8 mouse cellular contexts compared by ENCODE assay signal in genomic region chr5:134932903-134933276, GRCm38 (mm10). TPM values are rescaled to one million over a fixed set of nuclear protein-coding genes. Genes with fewer than 3 reads are reported as not detected.
DNase-seq lines count a peak whose midpoint lies in the region; ATAC-seq lines count a peak whose summit lies in the region.

No protein-coding gene starts in this region.

- H3K27ac ChIP-seq in embryonic facial prominence, embryonic 15.5 days (replicated peaks) = no peak overlapping the region
- H3K27ac ChIP-seq in heart, embryonic 14.5 days (replicated peaks in 1 of 2; ENCODE audit: control insufficient read depth in 1 of 2, insufficient read depth in 1 of 2, low read depth in 2 of 2, low read length in 2 of 2) = peak overlapping the region in 1 of 2 experiments; percentile 45; a peak in 1 of 4 replicates
- peak overlapping the region; percentile 98 for H3K27ac ChIP-seq in liver, embryonic 16.5 days (ENCODE audit: low read length)
- no peak overlapping the region for H3K27ac ChIP-seq in neural tube, embryonic 13.5 days (replicated peaks)

- 45% methylated on average over 9 of the region's 9 CpGs for WGBS in embryonic facial prominence, embryonic 15.5 days
- WGBS in heart, embryonic 14.5 days = 45% methylated on average over 9 of the region's 9 CpGs
- 38% methylated on average over 9 of the region's 9 CpGs for WGBS in liver, embryonic 16.5 days (ENCODE audit: insufficient replicate concordance)
- 52% methylated on average over 9 of the region's 9 CpGs for WGBS in neural tube, embryonic 13.5 days

- DNase-seq in CD8-positive naive resting alpha-beta T cell, adult 2 months (ENCODE audit: low read depth in 2 of 2, low spot score in 2 of 2) = peak; percentile 51 to 66
- DNase-seq in adrenal gland, postnatal 25 days = peak; percentile 46
- DNase-seq in kidney, postnatal 10 days = peak; percentile 77
- peak; percentile 74 for DNase-seq in thymus, postnatal 0 days (ENCODE audit: low spot score)

- peak overlapping the region; percentile 77 for H3K9ac ChIP-seq in embryonic facial prominence, embryonic 15.5 days
- H3K9ac ChIP-seq in heart, embryonic 14.5 days (ENCODE audit: low read length) = peak overlapping the region; percentile 73
- peak overlapping the region; percentile 91 for H3K9ac ChIP-seq in liver, embryonic 16.5 days (ENCODE audit: low read depth, low read length)
- peak overlapping the region; percentile 75 for H3K9ac ChIP-seq in neural tube, embryonic 13.5 days

- peaks cover 17% of the 10 kb centered on the region; the same call in 1 of the 2 replicates for H3K4me1 ChIP-seq in embryonic facial prominence, embryonic 15.5 days
- peaks cover 2 to 3% of the 10 kb centered on the region in 2 experiments; a peak in 1 of 4 replicates for H3K4me1 ChIP-seq in heart, embryonic 14.5 days (ENCODE audit: control insufficient read depth in 2 of 2, insufficient read depth in 2 of 2, low read length in 2 of 2)
- H3K4me1 ChIP-seq in liver, embryonic 16.5 days (ENCODE audit: control insufficient read depth, low read depth, low read length) = peaks cover 17% of the 10 kb centered on the region
- peaks cover 7% of the 10 kb centered on the region; the same call in 1 of the 2 replicates for H3K4me1 ChIP-seq in neural tube, embryonic 13.5 days (replicated peaks)

- H3K4me3 ChIP-seq in embryonic facial prominence, embryonic 15.5 days (replicated peaks) = peak overlapping the region; percentile 71
- H3K4me3 ChIP-seq in heart, embryonic 14.5 days (ENCODE audit: control insufficient read depth in 1 of 2, insufficient read depth in 1 of 2, low read depth in 1 of 2, low read length in 2 of 2) = peak overlapping the region; percentile 65 to 66
- peak overlapping the region; percentile 89 for H3K4me3 ChIP-seq in liver, embryonic 16.5 days (ENCODE audit: low read depth, low read length)
- H3K4me3 ChIP-seq in neural tube, embryonic 13.5 days = peak overlapping the region; percentile 58

- no peak for ATAC-seq in embryonic facial prominence, embryonic 15.5 days (ENCODE audit: insufficient number of reproducible peaks, low FRiP score, low TSS enrichment, low read depth)
- ATAC-seq in heart, embryonic 14.5 days (ENCODE audit: insufficient number of reproducible peaks, insufficient read depth, low FRiP score, low read depth) = no peak; the same call in 1 of the 2 replicates
- ATAC-seq in liver, embryonic 16.5 days (ENCODE audit: low read depth) = peak; percentile 41
- ATAC-seq in neural tube, embryonic 13.5 days (ENCODE audit: low read depth) = peak; percentile 21; the same call in 1 of the 2 replicates

- no peaks in the 10 kb centered on the region for H3K9me3 ChIP-seq in embryonic facial prominence, embryonic 15.5 days (replicated peaks)
- H3K9me3 ChIP-seq in heart, embryonic 14.5 days (ENCODE audit: control insufficient read depth, low read length) = no peaks in the 10 kb centered on the region
- H3K9me3 ChIP-seq in liver, embryonic 16.5 days (replicated peaks; ENCODE audit: control insufficient read depth, low read length) = no peaks in the 10 kb centered on the region
- no peaks in the 10 kb centered on the region for H3K9me3 ChIP-seq in neural tube, embryonic 13.5 days

- H3K36me3 ChIP-seq in embryonic facial prominence, embryonic 15.5 days = no peaks in the 10 kb centered on the region
- 0 out of 2 replicates have a peak, but pooled peaks cover 3% of the 10 kb centered on the region for H3K36me3 ChIP-seq in heart, embryonic 14.5 days (ENCODE audit: control insufficient read depth, insufficient read depth, low read length)
- H3K36me3 ChIP-seq in liver, embryonic 16.5 days (ENCODE audit: control insufficient read depth, insufficient read depth) = peaks cover 4% of the 10 kb centered on the region; the same call in 1 of the 2 replicates
- no peaks in the 10 kb centered on the region for H3K36me3 ChIP-seq in neural tube, embryonic 13.5 days

- H3K4me2 ChIP-seq in embryonic facial prominence, embryonic 15.5 days (replicated peaks) = peak overlapping the region; percentile 94
- peak overlapping the region; percentile 98 for H3K4me2 ChIP-seq in heart, embryonic 14.5 days (ENCODE audit: low read length)
- H3K4me2 ChIP-seq in liver, embryonic 16.5 days (ENCODE audit: low read depth, low read length) = peak overlapping the region; percentile 87
- H3K4me2 ChIP-seq in neural tube, embryonic 13.5 days = peak overlapping the region; percentile 95

- H3K27me3 ChIP-seq in embryonic facial prominence, embryonic 15.5 days = no peaks in the 10 kb centered on the region
- H3K27me3 ChIP-seq in heart, embryonic 14.5 days (ENCODE audit: control insufficient read depth, insufficient read depth, low read length) = no peaks in the 10 kb centered on the region
- peaks cover 6% of the 10 kb centered on the region; the same call in 1 of the 2 replicates for H3K27me3 ChIP-seq in liver, embryonic 16.5 days (ENCODE audit: control insufficient read depth, insufficient read depth, low read depth, low read length)
- 0 out of 2 replicates have a peak, but pooled peaks cover 3% of the 10 kb centered on the region for H3K27me3 ChIP-seq in neural tube, embryonic 13.5 days

RNA-seq across cellular contexts. Expression of gene Mettl27, which starts 0.7 kb away (rescaled TPM):
- total RNA-seq in adrenal gland, postnatal 25 days (2021) = 24.9 and 39.9 TPM in 2 replicates
- polyA plus RNA-seq in embryonic facial prominence, embryonic 15.5 days (2015; fragmentation: Nextera tagmentation; extraction: Ambion mirVana) = 20.1 and 20.4 TPM in 2 replicates
- polyA plus RNA-seq in heart, embryonic 14.5 days (2014; fragmentation: Nextera tagmentation; extraction: Ambion mirVana) = 11.1 and 12.0 TPM in 2 replicates
- polyA plus RNA-seq in liver, embryonic 16.5 days (2015; fragmentation: Nextera tagmentation; extraction: Ambion mirVana) = 20.8 and 25.3 TPM in 2 replicates
- 8.8 and 9.0 TPM in 2 replicates for polyA plus RNA-seq in neural tube, embryonic 13.5 days (2015; fragmentation: Nextera tagmentation; extraction: Ambion mirVana)
- polyA plus RNA-seq in thymus, postnatal 0 days (2015; fragmentation: Nextera tagmentation; extraction: Ambion mirVana) = 19.9 and 29.5 TPM in 2 replicates

RNA-seq across cellular contexts. Expression of gene Cldn4, which starts 13.8 kb away (rescaled TPM):
- total RNA-seq in adrenal gland, postnatal 25 days (2021) = not detected in 2 replicates
- 40.7 and 52.1 TPM in 2 replicates for polyA plus RNA-seq in embryonic facial prominence, embryonic 15.5 days (2015; fragmentation: Nextera tagmentation; extraction: Ambion mirVana)
- polyA plus RNA-seq in heart, embryonic 14.5 days (2014; fragmentation: Nextera tagmentation; extraction: Ambion mirVana) = 0.85 TPM in 1 of 2 replicates, not detected in the other
- polyA plus RNA-seq in liver, embryonic 16.5 days (2015; fragmentation: Nextera tagmentation; extraction: Ambion mirVana) = 0.28 and 0.71 TPM in 2 replicates
- polyA plus RNA-seq in neural tube, embryonic 13.5 days (2015; fragmentation: Nextera tagmentation; extraction: Ambion mirVana) = 0.38 and 0.85 TPM in 2 replicates
- 32.6 and 35.4 TPM in 2 replicates for polyA plus RNA-seq in thymus, postnatal 0 days (2015; fragmentation: Nextera tagmentation; extraction: Ambion mirVana)

RNA-seq across cellular contexts. Expression of gene Cldn13, which starts 17.6 kb away (rescaled TPM):
- total RNA-seq in adrenal gland, postnatal 25 days (2021) = not detected in 2 replicates
- polyA plus RNA-seq in embryonic facial prominence, embryonic 15.5 days (2015; fragmentation: Nextera tagmentation; extraction: Ambion mirVana) = 0.16 TPM in 1 of 2 replicates, not detected in the other
- 0.31 and 0.63 TPM in 2 replicates for polyA plus RNA-seq in heart, embryonic 14.5 days (2014; fragmentation: Nextera tagmentation; extraction: Ambion mirVana)
- polyA plus RNA-seq in liver, embryonic 16.5 days (2015; fragmentation: Nextera tagmentation; extraction: Ambion mirVana) = 258 and 277 TPM in 2 replicates
- 0.29 and 0.49 TPM in 2 replicates for polyA plus RNA-seq in neural tube, embryonic 13.5 days (2015; fragmentation: Nextera tagmentation; extraction: Ambion mirVana)
- polyA plus RNA-seq in thymus, postnatal 0 days (2015; fragmentation: Nextera tagmentation; extraction: Ambion mirVana) = 4.1 and 5.0 TPM in 2 replicates

RNA-seq across cellular contexts. Expression of gene Tmem270, which starts 26.4 kb away (rescaled TPM):
- total RNA-seq in adrenal gland, postnatal 25 days (2021) = not detected in 2 replicates
- not detected in 2 replicates for polyA plus RNA-seq in embryonic facial prominence, embryonic 15.5 days (2015; fragmentation: Nextera tagmentation; extraction: Ambion mirVana)
- polyA plus RNA-seq in heart, embryonic 14.5 days (2014; fragmentation: Nextera tagmentation; extraction: Ambion mirVana) = not detected in 2 replicates
- polyA plus RNA-seq in liver, embryonic 16.5 days (2015; fragmentation: Nextera tagmentation; extraction: Ambion mirVana) = 0.09 and 0.12 TPM in 2 replicates
- not detected in 2 replicates for polyA plus RNA-seq in neural tube, embryonic 13.5 days (2015; fragmentation: Nextera tagmentation; extraction: Ambion mirVana)
- polyA plus RNA-seq in thymus, postnatal 0 days (2015; fragmentation: Nextera tagmentation; extraction: Ambion mirVana) = not detected in 2 replicates

RNA-seq across cellular contexts. Expression of gene Cldn3, which starts 53.1 kb away (rescaled TPM):
- total RNA-seq in adrenal gland, postnatal 25 days (2021) = 1.0 and 2.2 TPM in 2 replicates
- polyA plus RNA-seq in embryonic facial prominence, embryonic 15.5 days (2015; fragmentation: Nextera tagmentation; extraction: Ambion mirVana) = 39.7 and 50.9 TPM in 2 replicates
- polyA plus RNA-seq in heart, embryonic 14.5 days (2014; fragmentation: Nextera tagmentation; extraction: Ambion mirVana) = 0.53 and 2.2 TPM in 2 replicates
- 2.6 and 4.7 TPM in 2 replicates for polyA plus RNA-seq in liver, embryonic 16.5 days (2015; fragmentation: Nextera tagmentation; extraction: Ambion mirVana)
- 0.81 and 2.4 TPM in 2 replicates for polyA plus RNA-seq in neural tube, embryonic 13.5 days (2015; fragmentation: Nextera tagmentation; extraction: Ambion mirVana)
- 6.4 and 6.8 TPM in 2 replicates for polyA plus RNA-seq in thymus, postnatal 0 days (2015; fragmentation: Nextera tagmentation; extraction: Ambion mirVana)

Comparison
In these comparisons a context has a peak if more than half of its experiments do, and no peak if none do; other contexts are left out.
1. ATAC-seq: peak in liver, embryonic 16.5 days (single experiment) and neural tube, embryonic 13.5 days (single experiment); none in embryonic facial prominence, embryonic 15.5 days (single experiment) and heart, embryonic 14.5 days (single experiment).
2. RNA of gene Cldn4, which starts 13.8 kb away (polyA plus RNA-seq): 40.7 to 52.1 TPM in embryonic facial prominence, embryonic 15.5 days and 32.6 to 35.4 TPM in thymus, postnatal 0 days; 0.85 TPM in heart, embryonic 14.5 days, 0.28 to 0.71 TPM in liver, embryonic 16.5 days and 0.38 to 0.85 TPM in neural tube, embryonic 13.5 days; every median in the first group is over 10 times any median in the second.
3. RNA of gene Cldn13, which starts 17.6 kb away (polyA plus RNA-seq): 258 to 277 TPM in liver, embryonic 16.5 days; 4.1 to 5.0 TPM in thymus, postnatal 0 days, 0.29 to 0.49 TPM in neural tube, embryonic 13.5 days, 0.31 to 0.63 TPM in heart, embryonic 14.5 days and 0.16 TPM in embryonic facial prominence, embryonic 15.5 days; every median in the first group is over 10 times any median in the second.
4. Peak in every context shown above with its lines, with median percentiles within 50 percentile points of each other: DNase-seq, H3K4me2 ChIP-seq, H3K4me3 ChIP-seq and H3K9ac ChIP-seq.